In the genomic region with DNA sequence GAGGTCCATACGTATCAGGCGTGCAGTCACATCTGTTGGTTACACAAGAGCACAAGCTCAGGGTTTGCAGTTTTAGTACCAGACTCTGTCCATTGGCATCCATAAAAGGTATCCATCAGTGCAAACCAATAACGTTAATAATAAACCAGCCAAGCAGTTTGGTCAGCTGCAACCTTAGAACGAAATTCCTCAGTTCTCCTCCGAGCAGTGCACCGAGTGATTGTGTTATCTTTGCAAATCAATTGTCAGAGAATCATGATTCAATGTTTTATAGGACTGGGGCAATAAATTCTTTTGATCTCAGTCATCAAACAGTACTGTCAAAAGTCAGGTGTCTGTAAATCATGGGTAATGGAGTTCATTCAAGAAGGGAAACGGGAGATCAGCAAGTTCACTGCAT, we compare ENCODE assay signal across 24 mouse cellular contexts. TPM values are rescaled to one million over a fixed set of nuclear protein-coding genes. Genes with fewer than 3 reads are reported as not detected.
"Had no signal": no experiment of that assay in that cellular context is flagged by ENCODE, and none has a peak within 500 bp of the region (broad histone marks: within the 10 kb centered on the region; RNA-seq: fewer than 3 reads in every experiment).

No protein-coding gene starts in this region.

- H3K4me3 ChIP-seq: heart, embryonic 10.5 days; heart, embryonic 12.5 days; hindbrain, embryonic 13.5 days; hindbrain, embryonic 15.5 days; kidney, embryonic 15.5 days; limb, embryonic 10.5 days; limb, embryonic 12.5 days; liver, embryonic 13.5 days; liver, embryonic 15.5 days had no signal

- H3K9ac ChIP-seq: forebrain, postnatal 0 days; heart, embryonic 12.5 days; hindbrain, embryonic 13.5 days; hindbrain, embryonic 15.5 days; kidney, embryonic 15.5 days; limb, embryonic 12.5 days; liver, embryonic 13.5 days; liver, embryonic 15.5 days had no signal

- H3K4me2 ChIP-seq: heart, embryonic 12.5 days; hindbrain, embryonic 13.5 days; hindbrain, embryonic 15.5 days; kidney, embryonic 15.5 days; limb, embryonic 12.5 days; liver, embryonic 11.5 days; liver, embryonic 13.5 days; liver, embryonic 15.5 days had no signal

- H3K27ac ChIP-seq: heart, embryonic 10.5 days; hindbrain, embryonic 13.5 days; hindbrain, embryonic 15.5 days; hindbrain, postnatal 0 days; kidney, embryonic 15.5 days; kidney, postnatal 0 days; limb, embryonic 10.5 days; limb, embryonic 12.5 days; liver, embryonic 13.5 days; liver, embryonic 15.5 days had no signal

- H3K27me3 ChIP-seq: heart, embryonic 12.5 days; hindbrain, embryonic 13.5 days; hindbrain, embryonic 15.5 days; kidney, embryonic 15.5 days; limb, embryonic 12.5 days; liver, embryonic 13.5 days; liver, embryonic 15.5 days had no signal

- H3K9me3 ChIP-seq: heart, embryonic 10.5 days; heart, embryonic 12.5 days; hindbrain, embryonic 13.5 days; hindbrain, embryonic 15.5 days; kidney, embryonic 15.5 days; limb, embryonic 10.5 days; limb, embryonic 12.5 days; liver, embryonic 13.5 days; liver, embryonic 15.5 days had no signal

- ATAC-seq: forebrain, postnatal 0 days; hindbrain, postnatal 0 days had no signal

- H3K4me1 ChIP-seq: heart, embryonic 10.5 days; heart, embryonic 12.5 days; hindbrain, embryonic 13.5 days; hindbrain, embryonic 15.5 days; kidney, embryonic 15.5 days; limb, embryonic 10.5 days; limb, embryonic 12.5 days; liver, embryonic 13.5 days had no signal

- DNase-seq: forebrain, postnatal 0 days; gastrocnemius, postnatal 14 days; gastrocnemius, postnatal 36 days; heart, adult 11 months; heart, postnatal 14 days; heart, postnatal 36 days; kidney, adult 11 months; kidney, adult 8-10 months; layer of hippocampus, adult 9-11 months; layer of hippocampus, postnatal 36 days; liver; liver, embryonic 13.5 days had no signal

- H3K36me3 ChIP-seq: heart, embryonic 10.5 days; heart, embryonic 12.5 days; hindbrain, embryonic 13.5 days; hindbrain, embryonic 15.5 days; kidney, embryonic 15.5 days; limb, embryonic 10.5 days; limb, embryonic 12.5 days; liver, embryonic 13.5 days; liver, embryonic 15.5 days had no signal

RNA-seq across cellular contexts. Expression of gene Cubn, which starts 12.4 kb away (rescaled TPM):
- total RNA-seq: hematopoietic stem cell, adult 5-6 weeks had no signal
